Mouse (Mus musculus) brain, embryonic 14.5 days (tissue): ENCODE results near the gene Hhipl2.

Source experiments
- CTCF ChIP-seq: fragments of 200-500 bp; IDR thresholded peaks from 2 replicates; pipeline ENCODE4 v1.5.1; 2012; ENCODE audit warnings: inconsistent platforms, mild to moderate bottlenecking, moderate library complexity, borderline replicate concordance; ENCODE audit not compliant: insufficient read depth, insufficient read length; ENCODE audit errors: extremely low read depth
- POLR2A ChIP-seq: fragments of 200-500 bp; IDR thresholded peaks from 2 replicates; pipeline ENCODE4 v1.6.1; 2012; ENCODE audit warnings: mild to moderate bottlenecking, inconsistent platforms, borderline replicate concordance; ENCODE audit not compliant: poor library complexity, insufficient read depth, insufficient read length, severe bottlenecking; ENCODE audit errors: extremely low read depth

DNA sequence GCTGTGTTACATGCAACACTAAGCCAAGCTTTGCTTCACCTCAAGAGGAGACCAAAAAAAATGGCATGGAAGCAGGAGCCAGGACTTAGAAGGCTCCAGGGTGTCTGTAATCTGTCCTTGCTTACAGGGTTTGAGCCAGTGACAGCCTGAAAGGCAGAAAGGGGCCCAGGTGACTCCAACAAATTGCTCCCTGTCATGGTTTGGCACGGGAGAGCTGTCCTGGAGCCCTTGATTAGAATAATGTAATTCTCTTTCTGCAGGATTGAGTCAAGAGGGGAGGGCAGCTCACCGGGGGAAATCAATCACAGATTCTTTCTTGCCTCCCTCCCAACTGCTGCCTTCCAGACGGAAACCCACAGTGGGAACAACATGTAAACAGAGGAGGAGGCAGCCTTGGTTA, 35.1 kb downstream of the Hhipl2 start:
- TF ChIP-seq POLR2A (no peak), CTCF (no peak)
